Mouse (Mus musculus): ENCODE data around the gene Ifitm7. TPM values are rescaled to one million over a fixed set of nuclear protein-coding genes. Genes with fewer than 3 reads are reported as not detected.

Ifitm7 gene
- total and polyA plus RNA-seq, 3 experiments = 0.49 TPM; not detected in 2

DNA sequence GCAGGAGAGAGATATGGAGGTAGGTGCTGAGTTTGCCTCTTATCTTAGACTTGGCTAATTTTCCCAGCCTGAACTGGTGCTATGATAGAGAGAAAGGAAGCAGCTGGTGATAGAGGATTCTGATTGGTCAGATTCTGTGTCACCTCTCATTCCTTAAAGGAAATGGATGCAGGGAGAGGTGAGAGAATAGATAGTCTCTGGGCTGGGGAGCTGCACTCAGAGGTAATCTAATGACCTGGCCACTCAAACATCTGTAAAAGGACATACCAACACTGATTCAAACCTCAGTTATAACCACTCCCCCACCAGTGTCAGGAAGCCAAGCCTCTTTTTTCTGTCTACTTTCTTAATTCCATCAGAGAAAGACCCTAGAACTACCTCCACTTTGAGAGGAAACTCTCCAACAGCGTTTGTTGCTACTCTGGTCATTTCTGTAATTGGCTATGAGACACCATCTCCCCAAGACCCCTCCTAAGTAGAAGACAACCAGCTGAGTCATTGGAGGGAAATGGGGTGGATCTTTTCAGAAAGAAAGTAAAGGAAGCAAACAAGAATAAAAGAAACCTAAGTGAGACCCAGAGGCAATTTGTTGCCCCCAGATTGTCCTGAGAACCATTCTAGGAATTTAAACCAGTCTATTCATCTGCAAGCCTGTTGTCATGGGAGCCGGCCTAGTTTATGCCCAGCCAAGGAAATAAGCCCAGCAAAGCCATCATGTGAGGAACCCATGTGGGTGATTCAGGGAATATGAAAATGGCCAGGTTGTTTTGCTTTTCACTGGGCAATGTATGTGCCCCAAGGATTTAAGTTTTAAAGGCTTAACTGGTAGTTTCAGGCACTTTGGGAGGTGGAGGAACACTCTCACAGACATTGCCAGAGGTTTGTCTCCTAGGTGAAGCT is 38.7 kb upstream of the Ifitm7 start:
- DNase-seq (ENCODE audit: low spot score) (no peak), ATAC-seq (ENCODE audit: extremely low read depth, insufficient number of reproducible peaks, low FRiP score, poor library complexity, severe bottlenecking) (no peak)
- Histone ChIP-seq H3K4me3 (ENCODE audit: low read depth, low read length) (no peak overlapping the region), H3K27me3 (ENCODE audit: insufficient read depth, low read length) (no peaks in the 10 kb centered on the region), H3K36me3 (replicated peaks) (no peaks in the 10 kb centered on the region), H3K9me3 (replicated peaks) (no peaks in the 10 kb centered on the region), H3K4me1 (ENCODE audit: insufficient read depth, low read depth, low read length) (no peaks in the 10 kb centered on the region)
- TF ChIP-seq CTCF (IDR thresholded peaks at IDR 0.05; ENCODE audit: low read depth, low read length) = no peak
- TF ChIP-seq TAL1 (conservative IDR thresholded peaks at IDR 0.05; ENCODE audit: low read depth, low read length) = no peak
- no peak for TF ChIP-seq GATA2 (IDR thresholded peaks at IDR 0.05; ENCODE audit: borderline replicate concordance, low read depth, low read length)
- no peak for TF ChIP-seq POLR2AphosphoS5 (IDR thresholded peaks at IDR 0.05; ENCODE audit: insufficient replicate concordance, low read depth, low read length)
- TF ChIP-seq GATA1 (IDR thresholded peaks at IDR 0.05; ENCODE audit: borderline replicate concordance, low read length) = no peak

- H3K36me3 ChIP-seq (replicated peaks) = no peaks in the 10 kb centered on the region
- no peaks in the 10 kb centered on the region for H3K9me3 ChIP-seq (replicated peaks)
- H3K27me3 ChIP-seq (ENCODE audit: insufficient read depth, low read length) = peaks cover 5% of the 10 kb centered on the region; the same call in 1 of the 2 replicates
- no peaks in the 10 kb centered on the region for H3K4me1 ChIP-seq (ENCODE audit: insufficient read depth, low read depth, low read length)
- DNase-seq (ENCODE audit: low spot score) (no peak), ATAC-seq (ENCODE audit: extremely low read depth, insufficient number of reproducible peaks, low FRiP score, poor library complexity, severe bottlenecking) (no peak)
- H3K4me3 ChIP-seq (ENCODE audit: low read depth, low read length) = no peak overlapping the region
- TF ChIP-seq TAL1 (conservative IDR thresholded peaks at IDR 0.05; ENCODE audit: low read depth, low read length) (no peak), GATA2 (IDR thresholded peaks at IDR 0.05; ENCODE audit: borderline replicate concordance, low read depth, low read length) (no peak), POLR2AphosphoS5 (IDR thresholded peaks at IDR 0.05; ENCODE audit: insufficient replicate concordance, low read depth, low read length) (no peak), CTCF (IDR thresholded peaks at IDR 0.05; ENCODE audit: low read depth, low read length) (no peak), GATA1 (IDR thresholded peaks at IDR 0.05; ENCODE audit: borderline replicate concordance, low read length) (no peak)
Measured at GRCm38 (mm10) chr16:14021166-14021822, 34.6 kb upstream of the Ifitm7 start.

GRCm38 (mm10) chr16:14017306-14017705 is 30.6 kb upstream of the Ifitm7 start:
- no peaks in the 10 kb centered on the region for H3K36me3 ChIP-seq (replicated peaks)
- ATAC-seq (ENCODE audit: extremely low read depth, insufficient number of reproducible peaks, low FRiP score, poor library complexity, severe bottlenecking) (no peak), DNase-seq (ENCODE audit: low spot score) (no peak)

GRCm38 (mm10) chr16:14009966-14010365 is 23.3 kb upstream of the Ifitm7 start:
- TF ChIP-seq GATA2 (IDR thresholded peaks at IDR 0.05; ENCODE audit: borderline replicate concordance, low read depth, low read length) (no peak), CTCF (IDR thresholded peaks at IDR 0.05; ENCODE audit: low read depth, low read length) (no peak), TAL1 (conservative IDR thresholded peaks at IDR 0.05; ENCODE audit: low read depth, low read length) (no peak), GATA1 (IDR thresholded peaks at IDR 0.05; ENCODE audit: borderline replicate concordance, low read length) (no peak), POLR2AphosphoS5 (IDR thresholded peaks at IDR 0.05; ENCODE audit: insufficient replicate concordance, low read depth, low read length) (no peak)
- no peak overlapping the region for H3K4me3 ChIP-seq (ENCODE audit: low read depth, low read length)
- no peaks in the 10 kb centered on the region for H3K4me1 ChIP-seq (ENCODE audit: insufficient read depth, low read depth, low read length)
- H3K27me3 ChIP-seq (ENCODE audit: insufficient read depth, low read length) = no peaks in the 10 kb centered on the region
- DNase-seq (ENCODE audit: low spot score) (no peak), ATAC-seq (ENCODE audit: extremely low read depth, insufficient number of reproducible peaks, low FRiP score, poor library complexity, severe bottlenecking) (no peak)
- no peaks in the 10 kb centered on the region for H3K9me3 ChIP-seq (replicated peaks)
- no peaks in the 10 kb centered on the region for H3K36me3 ChIP-seq (replicated peaks)

More at GRCm38 (mm10) chr16:14017306-14017705, 30.6 kb upstream of the Ifitm7 start:
- Histone ChIP-seq H3K4me1 (ENCODE audit: insufficient read depth, low read depth, low read length) (no peaks in the 10 kb centered on the region), H3K4me3 (ENCODE audit: low read depth, low read length) (no peak overlapping the region), H3K27me3 (ENCODE audit: insufficient read depth, low read length) (peaks cover 5% of the 10 kb centered on the region; the same call in 1 of the 2 replicates), H3K9me3 (replicated peaks) (no peaks in the 10 kb centered on the region)
- TF ChIP-seq POLR2AphosphoS5 (IDR thresholded peaks at IDR 0.05; ENCODE audit: insufficient replicate concordance, low read depth, low read length) (no peak), CTCF (IDR thresholded peaks at IDR 0.05; ENCODE audit: low read depth, low read length) (no peak), GATA2 (IDR thresholded peaks at IDR 0.05; ENCODE audit: borderline replicate concordance, low read depth, low read length) (no peak), GATA1 (IDR thresholded peaks at IDR 0.05; ENCODE audit: borderline replicate concordance, low read length) (no peak), TAL1 (conservative IDR thresholded peaks at IDR 0.05; ENCODE audit: low read depth, low read length) (no peak)

DNA sequence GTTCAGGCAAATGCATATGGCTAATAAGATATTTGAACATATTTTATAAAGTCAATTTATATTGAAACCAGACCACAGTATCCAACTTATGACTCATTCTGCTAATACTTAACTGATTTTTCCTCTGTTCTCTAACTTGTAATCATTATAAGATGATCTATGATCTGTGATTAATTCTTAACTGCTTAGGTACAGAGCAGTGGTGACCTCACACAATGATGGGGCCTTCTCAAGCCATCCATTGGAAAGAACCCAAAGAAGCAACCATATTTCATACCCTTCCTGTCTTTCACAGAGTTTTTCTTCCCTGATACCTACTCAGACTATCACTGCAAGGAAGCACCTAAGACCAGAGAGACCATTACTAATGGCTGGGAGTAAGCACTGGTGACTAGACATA is 22.0 kb upstream of the Ifitm7 start:
- Histone ChIP-seq H3K4me1 (ENCODE audit: insufficient read depth, low read depth, low read length) (no peaks in the 10 kb centered on the region; the same call in 1 of the 2 replicates), H3K4me3 (ENCODE audit: low read depth, low read length) (no peak overlapping the region), H3K36me3 (replicated peaks) (no peaks in the 10 kb centered on the region), H3K9me3 (replicated peaks) (no peaks in the 10 kb centered on the region), H3K27me3 (ENCODE audit: insufficient read depth, low read length) (peaks cover 3% of the 10 kb centered on the region; the same call in 1 of the 2 replicates)
- ATAC-seq (ENCODE audit: extremely low read depth, insufficient number of reproducible peaks, low FRiP score, poor library complexity, severe bottlenecking) (no peak), DNase-seq (ENCODE audit: low spot score) (no peak)
- TF ChIP-seq GATA2 (IDR thresholded peaks at IDR 0.05; ENCODE audit: borderline replicate concordance, low read depth, low read length) (no peak), GATA1 (IDR thresholded peaks at IDR 0.05; ENCODE audit: borderline replicate concordance, low read length) (no peak), TAL1 (conservative IDR thresholded peaks at IDR 0.05; ENCODE audit: low read depth, low read length) (no peak), CTCF (IDR thresholded peaks at IDR 0.05; ENCODE audit: low read depth, low read length) (no peak), POLR2AphosphoS5 (IDR thresholded peaks at IDR 0.05; ENCODE audit: insufficient replicate concordance, low read depth, low read length) (no peak)

DNA sequence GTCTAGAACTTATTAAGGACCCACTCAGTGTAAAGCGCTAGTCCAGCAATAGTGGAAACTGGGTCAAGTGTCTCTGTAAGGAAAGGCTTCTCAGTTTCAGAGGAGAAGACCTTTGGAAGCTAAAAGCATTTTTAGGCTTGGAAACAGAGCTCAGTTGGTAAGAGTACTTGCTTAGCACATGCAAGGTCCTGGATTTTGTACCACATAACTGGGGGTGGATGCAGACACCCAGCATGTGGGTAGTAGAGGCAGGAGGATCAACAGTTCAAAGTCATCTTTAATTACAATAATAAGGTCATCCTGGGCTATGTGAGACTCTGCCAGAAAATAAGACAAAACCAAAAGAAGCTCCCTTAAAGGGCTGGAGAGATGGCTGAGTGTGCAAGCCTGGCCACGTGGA is 21.4 kb upstream of the Ifitm7 start:
- no peaks in the 10 kb centered on the region; the same call in 1 of the 2 replicates for H3K4me1 ChIP-seq (ENCODE audit: insufficient read depth, low read depth, low read length)
- no peaks in the 10 kb centered on the region for H3K9me3 ChIP-seq (replicated peaks)
- H3K4me3 ChIP-seq (ENCODE audit: low read depth, low read length) = no peak overlapping the region
- DNase-seq (ENCODE audit: low spot score) = no peak
- TF ChIP-seq GATA2 (IDR thresholded peaks at IDR 0.05; ENCODE audit: borderline replicate concordance, low read depth, low read length) (no peak), TAL1 (conservative IDR thresholded peaks at IDR 0.05; ENCODE audit: low read depth, low read length) (no peak), CTCF (IDR thresholded peaks at IDR 0.05; ENCODE audit: low read depth, low read length) (no peak), POLR2AphosphoS5 (IDR thresholded peaks at IDR 0.05; ENCODE audit: insufficient replicate concordance, low read depth, low read length) (no peak), GATA1 (IDR thresholded peaks at IDR 0.05; ENCODE audit: borderline replicate concordance, low read length) (no peak)
- ATAC-seq (ENCODE audit: extremely low read depth, insufficient number of reproducible peaks, low FRiP score, poor library complexity, severe bottlenecking) = no peak
- H3K27me3 ChIP-seq (ENCODE audit: insufficient read depth, low read length) = peaks cover 4% of the 10 kb centered on the region; the same call in 1 of the 2 replicates
- H3K36me3 ChIP-seq (replicated peaks) = no peaks in the 10 kb centered on the region

Measured in G1E (cell line).